Mouse (Mus musculus) erythroblast, adult 5-6 weeks (primary cell): ENCODE measurements around the gene Cep170. TPM values are rescaled to one million over a fixed set of nuclear protein-coding genes. Genes with fewer than 3 reads are reported as not detected.

Experiments
- ATAC-seq: replicated peaks from 2 replicates; pipeline ENCODE4 v1.8.0; 2016; ENCODE audit warnings: moderate number of reproducible peaks, mild to moderate bottlenecking, moderate TSS enrichment, inconsistent platforms; ENCODE audit not compliant: poor library complexity, low FRiP score, severe bottlenecking
- total RNA-seq, 2 experiments: library from RNA; stranded (forward) in 1 of 2; stranded (reverse) in 1 of 2; fragments of 150-400 nt in 1 of 2; fragments of 200-764, 138-1000 nt in 1 of 2; gene quantifications; 2 replicates each; pipeline versions ENCODE4 v1.2.3 to v1.2.4; 2015 to 2017; ENCODE audit warnings: low replicate concordance in 2 of 2

Gene Cep170
- total RNA-seq, 2 experiments from 2014 or later, result 11.5 to 23.3 TPM

- no peak for ATAC-seq
Measured at GRCm38 (mm10) chr1:176760673-176761072, 53.2 kb downstream of the Cep170 start.

GRCm38 (mm10) chr1:176755586-176755985 lies 58.3 kb downstream of the Cep170 start:
- ATAC-seq, result no peak

GRCm38 (mm10) chr1:176753861-176754718 lies 59.8 kb downstream of the Cep170 start:
- ATAC-seq, result no peak

- no peak for ATAC-seq
Measured at GRCm38 (mm10) chr1:176749708-176750107, 64.2 kb downstream of the Cep170 start.

GRCm38 (mm10) chr1:176732834-176733233 lies 81.0 kb downstream of the Cep170 start:
- no peak for ATAC-seq

GRCm38 (mm10) chr1:176730528-176730927 lies 83.3 kb downstream of the Cep170 start:
- ATAC-seq, result no peak

- no peak for ATAC-seq
Measured at GRCm38 (mm10) chr1:176727372-176727771, 86.5 kb downstream of the Cep170 start.

GRCm38 (mm10) chr1:176724771-176725170 lies 89.1 kb downstream of the Cep170 start:
- ATAC-seq, result no peak

GRCm38 (mm10) chr1:176723858-176724713 lies 89.8 kb downstream of the Cep170 start:
- ATAC-seq, result no peak

- no peak for ATAC-seq
Measured at GRCm38 (mm10) chr1:176712436-176712835, 101.4 kb downstream of the Cep170 start.

- ATAC-seq, result no peak
Measured at GRCm38 (mm10) chr1:176700226-176700625, 113.6 kb downstream of the Cep170 start.

- no peak for ATAC-seq
Measured at GRCm38 (mm10) chr1:176699793-176700192, 114.1 kb downstream of the Cep170 start.

- ATAC-seq, result no peak
Measured at GRCm38 (mm10) chr1:176698647-176699046, 115.2 kb downstream of the Cep170 start.

- ATAC-seq, result no peak
Measured at GRCm38 (mm10) chr1:176697091-176697490, 116.8 kb downstream of the Cep170 start.

- ATAC-seq, result no peak
Measured at GRCm38 (mm10) chr1:176691101-176691500, 122.8 kb downstream of the Cep170 start.

- no peak for ATAC-seq
Measured at GRCm38 (mm10) chr1:176688251-176688880, 125.5 kb downstream of the Cep170 start.
